Mouse (Mus musculus): ENCODE data around the gene Aldh1b1.

Gene Aldh1b1

DNA sequence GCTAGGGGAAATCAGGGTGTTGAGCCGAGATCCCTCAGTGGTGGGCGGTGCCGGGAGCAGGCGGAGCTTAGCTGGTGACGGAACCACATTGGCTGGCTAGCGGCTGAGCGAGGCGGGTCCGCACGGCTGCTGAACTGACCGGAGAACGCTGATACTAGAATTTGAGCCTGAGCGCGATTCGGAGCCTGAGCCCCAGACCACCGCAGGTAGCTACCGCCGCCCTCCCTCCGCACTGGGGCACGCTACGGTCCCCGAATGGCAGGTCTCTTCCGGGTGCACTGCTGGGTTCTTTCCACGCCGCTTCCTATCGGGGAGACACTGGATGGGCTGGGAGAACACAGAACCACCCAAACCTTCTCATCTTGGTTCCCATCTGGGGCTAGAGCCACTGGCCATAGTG is at the start of gene Aldh1b1:
TSS of gene Aldh1b1 (plus strand) at position 59 of the 400 bp plus-strand sequence.
- DNase-seq (ENCODE audit: low read depth, low spot score): peak; percentile 74

DNA sequence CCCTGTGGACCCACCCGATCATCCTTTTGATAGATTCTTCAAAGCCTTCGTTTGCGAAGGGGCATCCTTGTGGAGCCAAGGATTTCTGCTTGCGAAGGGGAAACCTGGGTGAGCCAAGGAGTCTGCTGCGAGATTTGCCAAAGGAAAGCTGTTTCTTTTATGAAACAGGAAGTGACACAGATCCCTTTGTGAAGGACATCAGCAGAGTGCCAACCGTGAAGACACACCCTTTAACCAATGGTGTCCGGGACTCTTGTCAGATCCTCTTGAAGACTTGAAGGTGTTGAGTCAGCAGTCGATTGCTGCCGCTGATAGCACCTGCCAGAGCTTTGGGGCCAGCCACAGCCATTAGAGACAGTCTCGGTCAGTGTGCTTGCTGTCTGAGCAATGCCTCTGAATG is 49.4 kb upstream of the Aldh1b1 start:
- DNase-seq (ENCODE audit: low read depth, low spot score): no peak

DNA sequence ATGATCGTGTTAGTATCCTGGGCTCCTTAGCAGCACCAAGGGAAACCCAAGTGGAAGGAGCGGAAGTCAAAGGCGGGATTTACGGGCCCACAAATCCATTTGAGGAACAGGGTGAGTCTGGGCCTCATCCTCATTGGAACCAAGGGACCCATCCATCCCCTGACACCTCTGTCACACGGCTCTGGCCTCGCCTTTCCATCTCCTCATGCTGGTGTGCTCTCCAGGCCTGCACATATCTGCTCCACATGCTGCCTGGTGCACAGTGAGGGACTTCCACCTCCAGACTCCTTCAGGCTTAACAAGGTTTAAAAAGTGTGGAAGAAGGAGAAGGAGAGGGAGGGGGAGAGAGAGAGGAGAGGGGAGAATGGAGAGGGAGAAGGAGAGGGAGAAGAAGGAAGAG is 48.3 kb upstream of the Aldh1b1 start:
- no peak for DNase-seq (ENCODE audit: low read depth, low spot score)

DNA sequence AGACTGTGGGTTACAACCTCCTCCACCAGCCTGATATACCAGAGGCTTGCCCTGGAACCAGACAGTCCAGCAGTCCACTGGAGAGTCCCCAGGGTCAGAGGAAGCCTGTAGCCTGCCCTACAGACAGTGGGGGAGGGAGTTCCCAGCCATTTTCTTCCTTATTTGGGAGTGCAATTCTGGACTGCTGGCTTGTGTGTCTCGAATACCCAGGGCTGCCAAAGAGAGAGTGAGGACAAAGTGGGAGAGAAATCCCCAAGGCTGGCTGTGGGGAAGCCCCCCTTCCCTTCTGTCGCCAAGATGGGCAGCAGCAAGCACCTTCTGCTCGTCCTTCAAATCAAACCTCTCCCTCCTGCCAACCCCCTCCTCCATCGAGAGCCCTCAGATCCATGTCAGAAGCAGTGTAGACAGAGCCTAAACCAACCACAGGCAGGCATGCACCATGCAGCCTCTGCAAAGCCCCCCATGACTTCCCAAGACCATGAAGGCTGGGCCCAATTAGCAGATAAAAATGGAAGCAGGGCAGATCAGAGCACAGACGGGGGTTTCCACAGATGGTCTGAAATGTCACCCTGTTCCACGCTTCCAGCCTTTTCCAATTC is 45.5 kb upstream of the Aldh1b1 start:
- no peak for DNase-seq (ENCODE audit: low read depth, low spot score)

DNA sequence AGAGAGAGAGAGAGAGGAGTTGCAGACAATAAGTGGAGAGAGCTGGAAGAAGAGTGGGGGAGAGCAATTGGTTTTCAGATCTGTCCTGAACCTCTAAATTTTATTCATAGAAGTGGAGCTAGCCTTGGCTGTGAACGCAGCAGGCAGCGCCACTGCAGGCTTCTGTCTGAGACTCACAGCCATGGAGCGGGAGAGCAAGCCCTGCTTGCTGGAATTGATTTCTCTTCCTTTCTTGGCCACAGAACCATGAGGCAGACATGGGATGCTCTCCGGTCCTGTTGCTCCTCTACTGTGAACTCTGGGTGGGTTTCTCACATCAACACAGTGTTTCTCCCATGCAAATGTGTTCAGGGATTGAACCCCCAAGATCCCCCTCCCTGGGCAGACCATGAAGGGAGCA is 44.7 kb upstream of the Aldh1b1 start:
- DNase-seq (ENCODE audit: low read depth, low spot score): no peak

GRCm38 (mm10) chr4:45755097-45755496 is 43.7 kb upstream of the Aldh1b1 start:
- DNase-seq (ENCODE audit: low read depth, low spot score): no peak

- no peak for DNase-seq (ENCODE audit: low read depth, low spot score)
Observed at GRCm38 (mm10) chr4:45755881-45756280, 42.9 kb upstream of the Aldh1b1 start.

GRCm38 (mm10) chr4:45757941-45758340 is 40.9 kb upstream of the Aldh1b1 start:
- DNase-seq (ENCODE audit: low read depth, low spot score): no peak

DNA sequence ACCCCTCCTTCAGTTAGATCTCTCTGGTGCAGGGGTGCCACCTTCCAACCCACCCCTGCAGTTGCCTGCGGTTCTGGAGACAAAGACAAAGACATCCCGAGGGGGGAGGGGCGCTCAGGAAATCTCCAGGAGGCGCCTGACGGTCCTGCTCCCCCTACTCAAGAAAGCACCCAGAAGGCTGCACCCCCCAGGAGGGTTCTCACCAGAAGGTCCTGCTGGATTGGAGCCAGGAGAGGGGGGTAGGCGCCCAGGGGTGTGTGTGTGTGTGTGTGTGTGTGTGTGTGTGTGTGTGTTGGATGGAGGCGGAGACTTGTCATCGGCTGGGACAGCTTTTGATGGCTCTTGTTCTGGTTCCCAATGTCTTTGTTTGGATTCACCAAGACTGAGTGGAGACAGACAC is 39.4 kb upstream of the Aldh1b1 start:
- peak; percentile 28 for DNase-seq (ENCODE audit: low read depth, low spot score)

- DNase-seq (ENCODE audit: low read depth, low spot score): no peak
Observed at GRCm38 (mm10) chr4:45762600-45762999, 36.2 kb upstream of the Aldh1b1 start.

DNA sequence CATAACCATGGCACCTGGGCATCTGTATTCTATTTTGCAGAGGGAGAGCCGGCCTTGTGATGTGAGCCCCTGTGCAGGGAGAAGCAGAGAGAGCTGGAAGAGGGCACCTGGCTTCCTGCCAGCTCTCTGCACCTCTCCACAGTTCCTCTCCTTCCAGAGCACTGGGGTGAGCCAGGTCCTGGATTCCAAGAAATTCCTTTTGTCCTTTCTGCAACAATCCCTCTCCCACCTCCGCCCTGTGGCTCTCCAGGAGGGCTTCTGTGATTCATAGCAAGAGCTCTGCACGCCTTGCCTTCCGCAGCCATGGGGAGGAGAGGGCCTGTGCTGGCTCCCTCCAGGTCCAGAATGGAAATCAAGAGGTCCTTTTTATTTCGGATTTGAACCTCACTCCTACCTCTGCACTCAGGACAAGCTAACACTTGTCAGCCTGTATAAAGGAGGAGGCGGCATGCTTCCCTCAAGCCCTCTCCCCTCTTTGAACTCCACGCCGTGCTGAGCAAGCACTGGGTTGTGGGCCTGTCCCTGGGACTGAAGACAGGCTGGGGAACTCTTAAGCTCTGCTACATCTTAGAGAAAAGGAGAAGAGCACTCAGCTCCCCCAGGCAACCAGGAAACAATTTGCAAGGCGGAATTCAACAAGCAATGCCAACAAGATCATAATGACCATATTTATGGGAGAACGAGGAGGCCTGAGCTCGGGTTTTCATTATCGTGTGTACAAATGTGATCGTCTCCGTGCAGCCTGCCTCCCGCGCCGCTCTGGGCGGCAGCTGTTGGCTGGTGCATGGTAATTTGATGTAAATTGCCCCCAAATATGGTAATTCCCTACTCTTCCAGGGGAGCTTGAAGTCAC is 35.3 kb upstream of the Aldh1b1 start:
- DNase-seq (ENCODE audit: low read depth, low spot score): peak; percentile 90

- no peak for DNase-seq (ENCODE audit: low read depth, low spot score)
Observed at GRCm38 (mm10) chr4:45764141-45764494, 34.7 kb upstream of the Aldh1b1 start.

DNA sequence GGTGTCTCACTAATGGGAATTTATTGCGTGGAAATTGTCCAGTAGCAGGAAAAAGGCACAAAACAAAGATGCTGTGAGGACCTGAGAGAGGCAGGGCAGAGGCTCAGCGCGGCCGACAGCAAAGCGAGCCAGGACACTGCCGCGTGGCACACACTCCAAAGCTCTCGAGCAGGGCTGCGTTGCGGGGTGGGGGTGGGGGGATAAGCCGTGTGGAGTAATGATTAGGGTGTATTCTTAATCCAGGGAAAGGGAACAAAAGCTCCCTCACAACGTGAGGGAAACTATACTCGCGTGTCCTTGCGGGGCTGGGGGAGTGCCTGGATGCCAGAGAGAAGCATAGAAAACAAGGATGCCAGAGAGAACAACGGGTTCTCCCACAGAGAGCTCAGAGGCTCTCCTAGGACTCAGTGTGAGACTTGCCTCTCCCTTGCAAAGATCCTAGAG is 33.7 kb upstream of the Aldh1b1 start:
- no peak for DNase-seq (ENCODE audit: low read depth, low spot score)

- DNase-seq (ENCODE audit: low read depth, low spot score): no peak
Observed at GRCm38 (mm10) chr4:45765565-45766201, 33.1 kb upstream of the Aldh1b1 start.

GRCm38 (mm10) chr4:45766774-45767173 is 32.0 kb upstream of the Aldh1b1 start:
- no peak for DNase-seq (ENCODE audit: low read depth, low spot score)

DNA sequence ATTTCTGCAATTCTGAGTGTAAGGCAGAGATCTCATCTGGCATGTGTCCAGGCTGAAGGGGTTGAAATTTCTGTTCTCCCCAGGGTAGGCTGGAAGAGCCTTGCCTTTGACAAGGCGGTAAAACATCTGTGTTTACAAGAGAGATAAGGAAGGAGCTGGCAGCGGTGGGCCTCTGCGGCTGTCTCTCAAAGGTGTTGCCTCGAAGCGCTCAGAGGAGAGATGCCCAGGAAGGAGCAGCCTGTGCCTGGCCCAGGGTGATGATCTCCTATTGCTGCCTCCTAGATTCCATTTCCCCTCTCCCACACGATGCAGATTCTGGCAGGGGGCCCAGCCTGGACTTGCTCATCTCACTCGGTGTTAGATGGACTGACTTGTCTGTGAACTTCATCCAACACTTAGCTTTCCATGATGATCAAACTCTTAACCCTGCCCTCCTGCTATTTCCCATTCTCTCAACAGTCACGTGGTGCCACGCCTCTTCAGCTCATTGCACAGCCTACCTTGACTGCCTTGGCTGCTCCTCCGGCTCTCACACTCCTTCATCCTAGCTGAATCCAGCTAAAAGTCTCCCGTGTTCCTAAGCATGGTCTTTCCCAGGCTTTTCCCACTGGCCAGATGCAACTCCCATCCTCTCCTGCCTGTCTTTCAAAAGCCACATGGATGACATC is 30.8 kb upstream of the Aldh1b1 start:
- DNase-seq (ENCODE audit: low read depth, low spot score): peak; percentile 32

- no peak for DNase-seq (ENCODE audit: low read depth, low spot score)
Observed at GRCm38 (mm10) chr4:45769141-45769540, 29.7 kb upstream of the Aldh1b1 start.

DNA sequence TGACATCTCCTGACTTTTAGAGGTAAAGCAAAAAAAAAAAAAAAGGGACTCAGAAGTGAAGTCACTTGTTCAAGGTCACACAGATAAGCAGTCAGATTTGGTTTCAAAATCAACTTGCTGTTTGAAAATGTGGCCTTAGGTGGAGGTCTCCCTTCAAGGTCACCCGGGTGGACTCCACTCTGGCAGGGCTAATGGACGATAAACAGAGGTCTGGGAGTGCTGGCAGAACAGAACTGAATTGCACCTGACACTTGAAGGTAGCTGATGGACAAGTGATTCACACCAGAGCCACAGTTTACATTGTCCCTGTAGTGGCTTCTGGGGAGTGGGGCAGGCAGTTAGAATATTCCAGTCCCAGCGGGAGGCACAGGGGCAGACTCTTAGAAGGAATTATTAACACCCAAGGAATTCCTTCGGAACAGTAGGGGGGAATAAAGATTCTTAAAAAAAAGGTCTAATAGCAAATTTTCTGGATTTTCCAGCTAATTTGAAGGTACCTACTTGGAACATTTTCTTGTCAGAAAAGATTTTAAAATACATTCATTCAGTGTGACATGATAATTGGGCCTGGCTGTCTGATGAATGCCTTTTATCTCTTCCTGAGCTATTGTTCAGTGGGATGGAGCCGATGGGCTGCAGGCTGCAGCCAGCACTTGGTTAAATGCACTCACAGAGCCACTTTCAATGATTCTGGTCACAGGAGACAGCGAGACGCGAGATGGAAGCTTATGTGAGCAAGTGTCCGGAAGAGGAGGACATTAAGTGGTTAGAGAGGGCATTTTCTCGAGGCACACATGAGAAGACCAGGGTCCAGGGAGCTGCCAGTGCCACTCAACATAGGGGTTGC is 28.8 kb upstream of the Aldh1b1 start:
- DNase-seq (ENCODE audit: low read depth, low spot score): peak; percentile 59

- peak; percentile 31 for DNase-seq (ENCODE audit: low read depth, low spot score)
Observed at GRCm38 (mm10) chr4:45770638-45771033, 28.2 kb upstream of the Aldh1b1 start.

- peak; percentile 88 for DNase-seq (ENCODE audit: low read depth, low spot score)
Observed at GRCm38 (mm10) chr4:45771173-45771572, 27.6 kb upstream of the Aldh1b1 start.

- DNase-seq (ENCODE audit: low read depth, low spot score): peak; percentile 88
Observed at GRCm38 (mm10) chr4:45771619-45772018, 27.2 kb upstream of the Aldh1b1 start.
